Mouse (Mus musculus) midbrain, postnatal 0 days (tissue): ENCODE results near the gene Fam222a. TPM values are rescaled to one million over a fixed set of nuclear protein-coding genes. Genes with fewer than 3 reads are reported as not detected.
A peak's percentile ranks its signal among the peaks of the same experiment; 100 is the strongest.

Experiments used
- ATAC-seq: fragments of 200-750 bp; cut with Nextera tagmentation; 2 replicates; pipeline ENCODE4 v1.8.0; 2017; ENCODE audit warnings: moderate number of reproducible peaks, mild to moderate bottlenecking, moderate TSS enrichment, moderate library complexity; ENCODE audit not compliant: low FRiP score
- DNase-seq: peaks from one replicate; pipeline ENCODE4 v3.0.0-alpha.2; 2015; ENCODE audit warnings: low spot score
- H3K27ac ChIP-seq: fragments of 300-500 bp; sonication (generic); 2 replicates; pipeline ENCODE4 v1.5.1; 2014; ENCODE audit warnings: low read depth, mild to moderate bottlenecking, low read length, mixed read lengths
- H3K27me3 ChIP-seq: fragments of 300-500 bp; sonication (generic); 2 replicates; pipeline ENCODE4 v1.6.1; 2014; ENCODE audit warnings: low read length, control low read depth, mixed read lengths; ENCODE audit not compliant: insufficient read depth
- H3K36me3 ChIP-seq: fragments of 300-500 bp; sonication (generic); 2 replicates; pipeline ENCODE4 v1.6.1; 2014; ENCODE audit warnings: low read length, control low read depth, mixed read lengths; ENCODE audit not compliant: insufficient read depth
- H3K4me1 ChIP-seq: fragments of 300-500 bp; sonication (generic); 2 replicates; pipeline ENCODE4 v1.6.1; 2014; ENCODE audit warnings: mild to moderate bottlenecking, control low read depth, antibody characterized with exemption, low read length, mixed read lengths; ENCODE audit not compliant: insufficient read depth
- H3K4me2 ChIP-seq: fragments of 300-500 bp; sonication (generic); 2 replicates; pipeline ENCODE4 v1.6.1; 2014; ENCODE audit warnings: low read depth, mild to moderate bottlenecking, low read length, mixed read lengths; ENCODE audit not compliant: poor library complexity, severe bottlenecking
- H3K4me3 ChIP-seq: fragments of 300-500 bp; sonication (generic); 2 replicates; pipeline ENCODE4 v1.5.1; 2014; ENCODE audit warnings: low read depth, mild to moderate bottlenecking, low read length, moderate library complexity
- H3K9ac ChIP-seq: fragments of 300-500 bp; sonication (generic); replicated peaks from 2 replicates; pipeline ENCODE4 v1.6.1; 2014; ENCODE audit warnings: mild to moderate bottlenecking, low read length, moderate library complexity, mixed read lengths; ENCODE audit not compliant: poor library complexity, severe bottlenecking
- H3K9me3 ChIP-seq: fragments of 300-500 bp; sonication (generic); 2 replicates; pipeline ENCODE4 v1.6.1; 2016; ENCODE audit warnings: low read length, control low read depth
- CTCF ChIP-seq: IDR thresholded peaks from 2 replicates; pipeline ENCODE4 v1.5.1; 2016; ENCODE audit warnings: antibody characterized with exemption, mild to moderate bottlenecking
- WGBS: fragments of 180-500 bp; shearing (Covaris S2); extraction: QIAGEN DNeasy Blood & Tissue Kit; methylation state at CpG from one replicate; pipeline ENCODE4 v1.1.7; 2014; 5-methylcytosine and 5-hydroxymethylcytosine counted together
- polyA plus RNA-seq: library from polyadenylated mRNA; unstranded; fragments of >200 nt; fragmentation: Nextera tagmentation; extraction: Ambion mirVana; gene quantifications from 2 replicates; pipeline ENCODE4 v1.2.1, GENCODE M21; 2015
- total RNA-seq: library from RNA; depleted of rRNA; stranded (reverse); fragments of >200 nt; gene quantifications from 2 replicates; pipeline ENCODE4 v1.2.3, GENCODE M21; 2014

Gene Fam222a
- total and polyA plus RNA-seq, 2 experiments from 2014 or later: 4.2 to 10.4 TPM

GRCm38 (mm10) chr5:114611968-114612608 is 44.3 kb downstream of the Fam222a start:
- H3K4me2 ChIP-seq: no peak overlapping the region
- peak; percentile 66 for TF ChIP-seq CTCF
- WGBS: 76% methylated on average over 24 of the region's 25 CpGs
- no peaks in the 10 kb centered on the region for H3K9me3 ChIP-seq
- peaks cover 11% of the 10 kb centered on the region for H3K36me3 ChIP-seq
- no peak overlapping the region for H3K27ac ChIP-seq
- no peak for ATAC-seq
- peaks cover 5% of the 10 kb centered on the region for H3K4me1 ChIP-seq
- H3K9ac ChIP-seq: no peak overlapping the region
- H3K27me3 ChIP-seq: no peaks in the 10 kb centered on the region
- no peak overlapping the region for H3K4me3 ChIP-seq
- DNase-seq: peak; percentile 61

DNA sequence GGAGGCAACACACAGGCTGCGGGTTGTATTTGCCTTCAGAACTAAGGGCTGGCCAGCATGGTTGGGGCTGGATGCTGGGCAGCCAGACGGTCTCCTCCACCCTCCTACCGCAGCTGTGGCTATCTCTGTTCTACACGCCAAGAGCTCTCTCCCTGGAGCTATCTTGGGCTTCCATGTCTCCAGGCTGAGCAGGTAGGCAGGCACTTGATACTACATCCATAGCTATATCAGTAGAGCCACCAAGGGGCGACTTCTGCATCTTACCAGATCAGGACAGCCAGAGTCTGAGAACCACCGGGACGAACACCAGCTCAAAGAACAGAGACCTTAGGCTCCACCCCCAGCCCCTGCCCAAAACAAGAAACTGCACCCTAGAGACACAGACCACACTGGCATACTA is 47.0 kb downstream of the Fam222a start:
- Histone ChIP-seq H3K9ac (no peak overlapping the region), H3K4me3 (no peak overlapping the region), H3K4me2 (no peak overlapping the region), H3K9me3 (no peaks in the 10 kb centered on the region), H3K36me3 (peaks cover 11% of the 10 kb centered on the region), H3K27ac (no peak overlapping the region), H3K4me1 (no peaks in the 10 kb centered on the region), H3K27me3 (no peaks in the 10 kb centered on the region)
- no peak for DNase-seq
- no peak for ATAC-seq
- TF ChIP-seq CTCF: no peak
- WGBS: 65% methylated on average over 7 of the region's 7 CpGs

GRCm38 (mm10) chr5:114616336-114617061 is 48.7 kb downstream of the Fam222a start:
- no peak overlapping the region for H3K4me2 ChIP-seq
- H3K4me1 ChIP-seq: no peaks in the 10 kb centered on the region
- WGBS: 82% methylated on average over 11 of the region's 11 CpGs
- peaks cover 8% of the 10 kb centered on the region for H3K36me3 ChIP-seq
- no peak for TF ChIP-seq CTCF
- H3K4me3 ChIP-seq: no peak overlapping the region
- no peak for DNase-seq
- no peak overlapping the region for H3K9ac ChIP-seq
- no peak overlapping the region for H3K27ac ChIP-seq
- ATAC-seq: no peak
- no peaks in the 10 kb centered on the region for H3K27me3 ChIP-seq
- H3K9me3 ChIP-seq: no peaks in the 10 kb centered on the region

DNA sequence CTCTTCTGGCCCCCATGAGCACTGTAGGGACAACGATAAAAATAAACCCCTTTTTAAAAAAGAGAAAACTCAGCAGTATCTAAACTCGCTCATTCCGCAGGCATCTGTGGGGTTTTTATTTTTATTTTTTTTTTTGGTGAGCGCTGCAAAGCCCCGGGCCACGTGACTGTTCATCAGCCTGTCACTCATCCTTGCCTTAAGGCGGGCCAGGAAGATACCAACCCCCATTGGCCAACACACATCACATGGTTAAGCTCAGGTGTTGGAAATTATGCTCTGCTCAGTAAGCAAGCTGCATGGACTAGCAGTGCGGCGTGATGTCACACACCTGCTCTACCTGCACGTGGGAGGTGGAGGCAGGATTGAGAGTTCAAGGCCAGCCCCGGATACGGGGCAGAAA is 50.0 kb downstream of the Fam222a start:
- DNase-seq (no peak), ATAC-seq (no peak)
- H3K4me2 ChIP-seq: no peak overlapping the region
- no peaks in the 10 kb centered on the region for H3K27me3 ChIP-seq
- H3K4me3 ChIP-seq: no peak overlapping the region
- no peak overlapping the region for H3K27ac ChIP-seq
- H3K36me3 ChIP-seq: no peaks in the 10 kb centered on the region
- H3K4me1 ChIP-seq: no peaks in the 10 kb centered on the region
- no peaks in the 10 kb centered on the region for H3K9me3 ChIP-seq
- H3K9ac ChIP-seq: no peak overlapping the region
- TF ChIP-seq CTCF: no peak
- WGBS: 76% methylated on average over 12 of the region's 12 CpGs

DNA sequence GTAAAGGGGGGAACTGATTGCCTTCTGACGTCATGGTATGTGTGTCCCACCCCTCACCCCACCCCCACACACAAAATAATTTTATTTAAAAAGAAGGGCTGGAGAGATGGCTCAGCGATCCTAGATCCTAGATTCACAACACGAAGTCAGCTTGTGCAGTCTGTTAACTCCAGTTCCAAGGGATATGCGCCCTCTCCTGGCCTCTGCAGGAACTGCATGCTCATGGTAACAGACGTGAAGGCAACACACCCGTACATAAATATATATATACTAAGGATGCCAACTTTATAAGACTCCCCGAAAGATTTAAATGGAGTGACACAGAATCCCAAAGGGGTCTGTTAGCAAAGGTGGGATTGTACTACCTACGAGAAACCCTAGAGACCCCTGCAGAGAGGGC is 51.0 kb downstream of the Fam222a start:
- Histone ChIP-seq H3K9ac (no peak overlapping the region), H3K4me2 (no peak overlapping the region), H3K36me3 (no peaks in the 10 kb centered on the region), H3K9me3 (no peaks in the 10 kb centered on the region), H3K27ac (no peak overlapping the region), H3K4me1 (no peaks in the 10 kb centered on the region), H3K27me3 (no peaks in the 10 kb centered on the region), H3K4me3 (no peak overlapping the region)
- DNase-seq (peak; percentile 91), ATAC-seq (no peak)
- WGBS: 18% methylated on average over 8 of the region's 8 CpGs
- peak; percentile 95 for TF ChIP-seq CTCF

DNA sequence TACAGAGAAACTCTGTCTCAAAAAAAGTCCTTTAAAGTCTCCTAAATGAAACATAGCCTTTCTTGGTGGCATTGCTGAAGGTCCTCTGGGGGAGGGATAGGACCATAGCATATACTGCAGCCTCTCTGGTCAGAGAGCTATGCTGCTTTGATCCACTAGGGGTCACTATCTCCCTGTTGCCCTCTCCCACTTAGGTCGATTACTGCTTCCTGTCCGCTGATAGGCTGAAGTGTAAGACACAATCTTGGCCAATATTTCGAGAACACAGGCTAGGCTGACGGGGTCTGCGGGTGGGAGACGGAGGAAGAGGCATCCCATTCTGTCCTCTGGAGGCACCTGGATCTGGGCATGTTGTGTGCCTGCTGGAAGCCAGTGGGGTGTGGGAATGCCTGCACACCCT is 52.5 kb downstream of the Fam222a start:
- Histone ChIP-seq H3K4me3 (no peak overlapping the region), H3K4me1 (no peaks in the 10 kb centered on the region), H3K27me3 (no peaks in the 10 kb centered on the region), H3K36me3 (no peaks in the 10 kb centered on the region), H3K4me2 (no peak overlapping the region), H3K9ac (no peak overlapping the region), H3K27ac (no peak overlapping the region), H3K9me3 (no peaks in the 10 kb centered on the region)
- ATAC-seq: no peak
- TF ChIP-seq CTCF: peak; percentile 62
- 50% methylated on average over 6 of the region's 6 CpGs for WGBS
- DNase-seq: no peak
